ENCODE assay signal across 25 mouse cellular contexts in genomic region chr3:146291928-146292327, GRCm38 (mm10).
"Had no signal": no experiment of that assay in that cellular context is flagged by ENCODE, and none has a peak within 500 bp of the region (broad histone marks: within the 10 kb centered on the region; RNA-seq: fewer than 3 reads in every experiment).

No protein-coding gene starts in this region.

- DNase-seq: forebrain, postnatal 0 days; gastrocnemius, postnatal 14 days; gastrocnemius, postnatal 36 days; heart, adult 2 months; heart, postnatal 4 days; kidney, adult 11 months; kidney, adult 8-10 months; kidney, postnatal 14 days; kidney, postnatal 36 days; layer of hippocampus, adult 9-11 months; liver; liver, embryonic 13.5 days had no signal

- H3K4me2 ChIP-seq: forebrain, embryonic 15.5 days; heart, embryonic 13.5 days; heart, embryonic 15.5 days; hindbrain, embryonic 12.5 days; hindbrain, embryonic 14.5 days; limb, embryonic 12.5 days; liver, embryonic 11.5 days; liver, embryonic 13.5 days; liver, embryonic 15.5 days had no signal

- H3K27ac ChIP-seq: forebrain, embryonic 15.5 days; heart, adult 2 months; heart, embryonic 13.5 days; heart, embryonic 15.5 days; hindbrain, embryonic 10.5 days; hindbrain, embryonic 12.5 days; hindbrain, embryonic 14.5 days; left cerebral cortex, adult 2 months; limb, embryonic 10.5 days; limb, embryonic 12.5 days; liver, embryonic 13.5 days; liver, embryonic 15.5 days had no signal

- H3K9ac ChIP-seq: forebrain, embryonic 15.5 days; forebrain, postnatal 0 days; heart, embryonic 13.5 days; heart, embryonic 15.5 days; hindbrain, embryonic 12.5 days; hindbrain, embryonic 14.5 days; limb, embryonic 12.5 days; liver, embryonic 13.5 days; liver, embryonic 15.5 days had no signal

- H3K4me3 ChIP-seq: forebrain, embryonic 15.5 days; heart, adult 2 months; heart, embryonic 13.5 days; heart, embryonic 15.5 days; hindbrain, embryonic 10.5 days; hindbrain, embryonic 12.5 days; left cerebral cortex, adult 2 months; limb, embryonic 10.5 days; limb, embryonic 12.5 days; liver, embryonic 13.5 days; liver, embryonic 15.5 days had no signal

- H3K4me1 ChIP-seq: forebrain, embryonic 15.5 days; hindbrain, embryonic 10.5 days; hindbrain, embryonic 12.5 days; limb, embryonic 10.5 days; limb, embryonic 12.5 days; liver, embryonic 13.5 days; liver, embryonic 15.5 days had no signal

- H3K9me3 ChIP-seq: forebrain, embryonic 15.5 days; heart, embryonic 13.5 days; heart, embryonic 15.5 days; hindbrain, embryonic 10.5 days; hindbrain, embryonic 12.5 days; limb, embryonic 10.5 days; limb, embryonic 12.5 days; liver, embryonic 13.5 days; liver, embryonic 15.5 days had no signal

- H3K36me3 ChIP-seq: forebrain, embryonic 15.5 days; heart, embryonic 15.5 days; hindbrain, embryonic 10.5 days; hindbrain, embryonic 12.5 days; limb, embryonic 10.5 days; limb, embryonic 12.5 days; liver, embryonic 13.5 days; liver, embryonic 15.5 days had no signal

- ATAC-seq: forebrain, embryonic 15.5 days; forebrain, postnatal 0 days; hindbrain, embryonic 16.5 days; inflammation-experienced regulatory T-cells, adult 6 months had no signal

- H3K27me3 ChIP-seq: forebrain, embryonic 15.5 days; heart, embryonic 13.5 days; heart, embryonic 15.5 days; hindbrain, embryonic 12.5 days; limb, embryonic 12.5 days; liver, embryonic 13.5 days; liver, embryonic 15.5 days had no signal
